Mouse (Mus musculus) forebrain, embryonic 11.5 days (tissue): ENCODE measurements at regions not wholly inside any gene's neighbourhood (a gene's known extent, or its start where the extent isn't known, plus 50 kb on each side); places are given as distances from the start of the nearest gene placed in this dataset.

Experiments
- ATAC-seq: fragments of 200-750 bp; cut with Nextera tagmentation; replicated peaks from 2 replicates; pipeline ENCODE4 v1.8.0; 2017; ENCODE audit warnings: moderate TSS enrichment; ENCODE audit not compliant: low FRiP score
- DNase-seq: peaks from one replicate; pipeline ENCODE4 v3.0.0-alpha.2; 2017; ENCODE audit warnings: low spot score
- H3K27ac ChIP-seq: fragments of 300-500 bp; sonication (generic); 2 replicates; pipeline ENCODE4 v1.5.1; 2014; ENCODE audit warnings: low read depth, low read length
- H3K27me3 ChIP-seq: fragments of 300-500 bp; sonication (generic); 2 replicates; pipeline ENCODE4 v1.6.1; 2014; ENCODE audit warnings: mild to moderate bottlenecking, low read length, mixed read lengths; ENCODE audit not compliant: control insufficient read depth, insufficient read depth
- H3K36me3 ChIP-seq: fragments of 300-500 bp; sonication (generic); 2 replicates; pipeline ENCODE4 v1.6.1; 2014; ENCODE audit warnings: mild to moderate bottlenecking, low read length, moderate library complexity, mixed read lengths; ENCODE audit not compliant: control insufficient read depth, insufficient read depth
- H3K4me1 ChIP-seq: fragments of 300-500 bp; sonication (generic); replicated peaks from 2 replicates; pipeline ENCODE4 v1.6.1; 2014; ENCODE audit warnings: low read length, mixed read lengths; ENCODE audit not compliant: control insufficient read depth, insufficient read depth
- H3K4me2 ChIP-seq: fragments of 300-500 bp; sonication (generic); 2 replicates; pipeline ENCODE4 v1.6.1; 2014; ENCODE audit warnings: low read depth, mild to moderate bottlenecking, low read length, moderate library complexity, mixed read lengths; ENCODE audit not compliant: severe bottlenecking
- H3K4me3 ChIP-seq: fragments of 300-500 bp; sonication (generic); 2 replicates; pipeline ENCODE4 v1.5.1; 2014; ENCODE audit warnings: low read depth, low read length
- H3K9ac ChIP-seq: fragments of 300-500 bp; sonication (generic); 2 replicates; pipeline ENCODE4 v1.6.1; 2014; ENCODE audit warnings: low read length
- H3K9me3 ChIP-seq: fragments of 300-500 bp; sonication (generic); 2 replicates; pipeline ENCODE4 v1.6.1; 2016; ENCODE audit warnings: low read length, mixed read lengths; ENCODE audit not compliant: control insufficient read depth
- WGBS: fragments of 180-500 bp; shearing (Covaris S2); extraction: QIAGEN DNeasy Blood & Tissue Kit; methylation state at CpG from one replicate; pipeline ENCODE4 v1.1.7; 2014; 5-methylcytosine and 5-hydroxymethylcytosine counted together

GRCm38 (mm10) chr2:50669297-50669696, 372.7 kb upstream of the Mmadhc start:
- H3K4me2 ChIP-seq = no peak overlapping the region
- H3K27me3 ChIP-seq = no peaks in the 10 kb centered on the region
- H3K9ac ChIP-seq = no peak overlapping the region
- H3K27ac ChIP-seq = no peak overlapping the region
- no peak overlapping the region for H3K4me3 ChIP-seq
- H3K36me3 ChIP-seq = no peaks in the 10 kb centered on the region
- DNase-seq = no peak
- no peak for ATAC-seq
- no peaks in the 10 kb centered on the region for H3K4me1 ChIP-seq
- no peaks in the 10 kb centered on the region for H3K9me3 ChIP-seq

DNA sequence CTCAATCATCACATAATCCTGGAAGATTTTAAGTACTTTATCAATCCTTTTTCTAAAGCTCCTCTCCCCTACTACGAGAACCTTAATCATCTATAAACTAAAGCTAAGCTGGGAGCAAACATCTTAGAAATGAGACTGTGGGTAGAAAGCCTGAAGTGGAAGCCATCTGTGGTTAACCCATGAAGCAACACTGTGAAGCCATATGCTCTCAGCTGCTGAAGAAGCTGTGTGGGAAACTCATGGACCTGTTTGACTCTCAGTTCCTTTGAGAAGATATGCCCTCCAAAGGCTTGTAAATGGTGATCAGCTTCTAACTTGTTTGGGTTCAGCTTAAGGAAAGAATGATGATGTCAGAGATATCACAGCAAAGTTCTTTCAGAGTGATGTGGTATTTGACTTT, 372.2 kb upstream of the Mmadhc start:
- 67% methylated on average over 1 of the region's 1 CpGs for WGBS

DNA sequence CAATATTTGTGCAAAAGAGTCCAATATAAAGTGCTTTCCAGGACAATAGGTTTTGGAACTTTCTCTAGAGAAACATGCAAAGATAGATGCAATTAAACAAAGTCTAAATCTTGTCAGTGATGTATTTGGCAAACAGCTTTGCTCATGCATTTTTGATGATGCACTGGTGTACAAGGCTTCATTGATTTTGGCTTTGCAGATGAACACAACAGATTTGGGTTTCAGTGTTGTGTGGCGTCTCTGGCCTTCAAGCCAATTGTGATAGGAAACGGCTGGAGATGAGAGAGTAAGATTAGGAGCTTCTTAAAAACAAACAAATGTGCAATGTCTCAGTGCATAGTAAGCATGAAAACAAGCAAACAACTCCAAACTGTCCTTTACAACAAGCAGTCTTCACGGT, 370.6 kb upstream of the Mmadhc start:
- Histone ChIP-seq H3K4me1 (no peaks in the 10 kb centered on the region), H3K27ac (no peak overlapping the region), H3K36me3 (no peaks in the 10 kb centered on the region), H3K27me3 (no peaks in the 10 kb centered on the region), H3K4me3 (no peak overlapping the region), H3K9ac (no peak overlapping the region), H3K4me2 (no peak overlapping the region), H3K9me3 (no peaks in the 10 kb centered on the region)
- WGBS = 66% methylated on average over 3 of the region's 3 CpGs
- no peak for DNase-seq
- ATAC-seq = no peak

More for the DNA sequence above, 372.2 kb upstream of the Mmadhc start:
- no peak overlapping the region for H3K9ac ChIP-seq
- no peak overlapping the region for H3K27ac ChIP-seq
- H3K4me3 ChIP-seq = no peak overlapping the region
- H3K27me3 ChIP-seq = no peaks in the 10 kb centered on the region
- H3K4me1 ChIP-seq = no peaks in the 10 kb centered on the region
- H3K36me3 ChIP-seq = no peaks in the 10 kb centered on the region
- H3K4me2 ChIP-seq = no peak overlapping the region
- H3K9me3 ChIP-seq = no peaks in the 10 kb centered on the region
- ATAC-seq (no peak), DNase-seq (no peak)

DNA sequence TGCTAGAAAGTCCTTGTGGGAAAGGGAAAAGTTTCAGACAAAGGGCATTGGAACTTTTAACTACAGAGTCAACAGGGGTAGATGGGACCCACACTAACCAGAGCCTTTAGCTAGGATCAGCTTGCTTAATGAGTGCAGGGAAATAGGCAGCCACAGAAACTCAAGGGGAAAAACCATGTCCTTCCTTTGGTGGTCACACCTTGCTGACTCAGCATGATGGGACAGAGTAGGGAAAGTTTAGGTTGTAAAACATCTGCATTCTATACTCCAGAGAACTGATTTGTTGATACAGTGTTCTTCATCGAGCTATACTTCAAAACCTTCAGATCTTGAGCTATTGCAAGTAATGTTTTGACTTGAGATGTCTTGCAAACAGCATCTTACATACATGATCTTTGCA, 365.9 kb upstream of the Mmadhc start:
- no peaks in the 10 kb centered on the region for H3K36me3 ChIP-seq
- H3K9me3 ChIP-seq = no peaks in the 10 kb centered on the region
- H3K4me2 ChIP-seq = no peak overlapping the region
- no peaks in the 10 kb centered on the region for H3K27me3 ChIP-seq
- H3K9ac ChIP-seq = no peak overlapping the region
- 79% methylated on average over 1 of the region's 1 CpGs for WGBS
- no peaks in the 10 kb centered on the region for H3K4me1 ChIP-seq
- H3K4me3 ChIP-seq = no peak overlapping the region
- H3K27ac ChIP-seq = no peak overlapping the region
- ATAC-seq = no peak
- no peak for DNase-seq

- no peak overlapping the region for H3K4me2 ChIP-seq
Observed at GRCm38 (mm10) chr2:50660000-50660399, 363.4 kb upstream of the Mmadhc start.

DNA sequence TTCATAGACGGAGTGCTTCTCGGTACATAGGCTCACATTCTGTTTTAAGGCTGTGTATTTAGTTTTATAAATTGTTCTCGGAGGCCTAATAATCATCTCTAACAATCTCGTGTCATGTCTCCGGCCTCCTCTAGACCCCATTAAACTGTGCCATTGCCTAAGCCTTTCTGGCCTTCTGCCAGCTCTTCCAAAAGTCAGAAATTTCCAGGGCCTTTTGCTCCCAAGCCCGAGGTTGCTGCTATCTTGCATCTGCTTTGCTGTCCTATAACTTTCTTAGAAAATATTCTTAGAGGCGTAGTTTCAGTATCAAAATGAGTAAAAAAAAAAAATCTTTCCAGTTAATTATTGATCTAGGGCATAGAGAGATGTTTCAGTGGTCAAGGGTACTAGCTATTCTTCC, 361.2 kb upstream of the Mmadhc start:
- ATAC-seq (no peak), DNase-seq (no peak)
- no peaks in the 10 kb centered on the region for H3K27me3 ChIP-seq
- no peaks in the 10 kb centered on the region for H3K36me3 ChIP-seq
- H3K9ac ChIP-seq = no peak overlapping the region
- no peak overlapping the region for H3K4me3 ChIP-seq
- no peaks in the 10 kb centered on the region for H3K9me3 ChIP-seq
- WGBS = 89% methylated on average over 7 of the region's 7 CpGs
- H3K27ac ChIP-seq = no peak overlapping the region
- H3K4me2 ChIP-seq = no peak overlapping the region
- H3K4me1 ChIP-seq = no peaks in the 10 kb centered on the region

More at GRCm38 (mm10) chr2:50660000-50660399, 363.4 kb upstream of the Mmadhc start:
- Histone ChIP-seq H3K4me1 (no peaks in the 10 kb centered on the region), H3K27me3 (no peaks in the 10 kb centered on the region), H3K36me3 (no peaks in the 10 kb centered on the region), H3K9me3 (no peaks in the 10 kb centered on the region), H3K9ac (no peak overlapping the region), H3K4me3 (no peak overlapping the region), H3K27ac (no peak overlapping the region)
- DNase-seq (no peak), ATAC-seq (no peak)
- WGBS = 60% methylated on average over 2 of the region's 2 CpGs

DNA sequence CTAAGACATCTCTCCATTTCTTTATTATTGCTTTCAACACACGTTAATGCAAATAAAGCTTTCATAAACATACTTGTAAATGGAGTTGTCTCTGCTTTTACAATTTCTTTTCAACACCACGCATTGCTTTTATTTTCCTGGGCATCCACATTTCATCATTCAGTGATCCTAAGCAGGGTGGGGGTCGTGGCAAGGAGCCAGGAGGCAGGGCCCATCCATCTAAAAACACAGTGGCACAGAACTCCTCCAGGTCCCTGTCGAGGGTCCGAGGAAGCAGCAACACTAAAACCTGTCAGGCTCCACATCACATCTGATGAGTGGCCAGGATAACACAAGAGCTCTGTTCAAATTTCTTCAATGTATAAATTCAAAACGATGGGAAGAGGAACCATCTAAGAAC, 359.8 kb upstream of the Mmadhc start:
- Histone ChIP-seq H3K9me3 (no peaks in the 10 kb centered on the region), H3K4me3 (no peak overlapping the region), H3K27ac (no peak overlapping the region), H3K36me3 (no peaks in the 10 kb centered on the region), H3K4me2 (no peak overlapping the region), H3K27me3 (no peaks in the 10 kb centered on the region), H3K4me1 (no peaks in the 10 kb centered on the region), H3K9ac (no peak overlapping the region)
- 86% methylated on average over 6 of the region's 6 CpGs for WGBS
- DNase-seq (no peak), ATAC-seq (no peak)

DNA sequence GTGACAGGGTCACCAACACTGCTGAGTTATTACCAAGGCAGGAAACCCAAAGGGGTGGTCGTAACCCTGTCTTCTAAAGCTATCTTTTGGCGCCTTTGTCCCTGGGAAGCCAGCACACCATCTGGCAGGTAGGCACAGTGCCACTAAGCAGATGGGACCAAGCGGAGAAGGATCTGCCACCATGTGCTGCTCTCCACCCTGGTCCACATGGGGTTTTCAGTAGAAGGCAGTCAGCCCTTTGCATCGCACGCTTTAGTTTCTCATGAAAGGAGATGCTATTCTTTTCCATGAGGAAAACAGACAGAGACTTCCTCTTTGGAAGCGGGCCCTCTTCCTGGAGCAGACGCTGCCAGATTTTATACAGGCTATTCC, 358.3 kb upstream of the Mmadhc start:
- 91% methylated on average over 7 of the region's 7 CpGs for WGBS
- DNase-seq = no peak
- H3K27me3 ChIP-seq = no peaks in the 10 kb centered on the region
- H3K9me3 ChIP-seq = no peaks in the 10 kb centered on the region
- ATAC-seq = no peak
- no peak overlapping the region for H3K27ac ChIP-seq
- H3K4me1 ChIP-seq = no peaks in the 10 kb centered on the region
- H3K9ac ChIP-seq = no peak overlapping the region
- no peaks in the 10 kb centered on the region for H3K36me3 ChIP-seq
- no peak overlapping the region for H3K4me2 ChIP-seq
- H3K4me3 ChIP-seq = no peak overlapping the region

- Histone ChIP-seq H3K4me1 (no peaks in the 10 kb centered on the region), H3K27ac (no peak overlapping the region), H3K36me3 (no peaks in the 10 kb centered on the region), H3K27me3 (no peaks in the 10 kb centered on the region), H3K9me3 (no peaks in the 10 kb centered on the region), H3K4me3 (no peak overlapping the region), H3K9ac (no peak overlapping the region), H3K4me2 (no peak overlapping the region)
- DNase-seq (no peak), ATAC-seq (no peak)
- 78% methylated on average over 8 of the region's 8 CpGs for whole genome bisulfite sequencing
Observed at GRCm38 (mm10) chr2:50654221-50654952, 357.8 kb upstream of the Mmadhc start.
